Mouse (Mus musculus) monocyte, adult 59 days (primary cell): ENCODE measurements around the gene Gm11236. TPM values are rescaled to one million over a fixed set of nuclear protein-coding genes. Genes with fewer than 3 reads are reported as not detected.

Source experiments
- total RNA-seq, 2 experiments: library from RNA; stranded (reverse); gene quantifications; one replicate each; pipeline ENCODE4 v1.2.4; 2023

Gene Gm11236
- not detected for total RNA-seq

GRCm38 (mm10) chr4:73637821-73638220 lies at the start of gene Gm11236:
Gm11236 (plus strand) TSS chr4:73638121.

GRCm38 (mm10) chr4:73607581-73607980 lies 30.3 kb upstream of the Gm11236 start, which contains the start of gene Gm11238:
Gm11238 (plus strand) TSS chr4:73607881.

GRCm38 (mm10) chr4:73622684-73623083 lies 15.2 kb upstream of the Gm11236 start, which contains the start of gene Gm11237:
Gm11237 (plus strand) TSS chr4:73622984.

GRCm38 (mm10) chr4:73668054-73668453 lies 30.1 kb downstream of the Gm11236 start, which contains the start of gene Gm11239:
Gm11239 (plus strand) TSS chr4:73668354.

DNA sequence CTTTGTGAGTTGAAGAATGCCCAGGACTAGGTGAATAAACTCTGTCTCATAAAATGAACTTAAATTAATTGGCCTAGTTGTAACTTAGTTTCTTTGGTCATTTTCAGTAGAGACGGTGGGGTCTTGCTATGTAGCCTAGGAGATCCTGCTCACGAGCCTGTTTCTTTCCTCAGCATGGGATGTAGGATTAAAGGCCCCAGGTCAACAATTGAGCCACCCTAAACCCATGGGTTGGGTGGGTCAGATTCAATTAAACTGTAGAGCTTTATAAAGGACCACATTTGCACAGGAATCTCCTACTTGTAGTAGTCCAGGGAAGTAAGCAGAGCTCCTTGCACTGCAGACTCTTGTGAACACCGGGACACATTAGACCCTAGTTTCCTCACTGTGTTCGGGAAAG lies 45.3 kb downstream of the Gm11236 start, which contains the start of gene Gm428:
TSS of gene Gm428 (plus strand) at position 301 of the 400 bp plus-strand sequence.

Other genes starting within 250 kb of the Gm11236 start
- gene Gm11487, start 233.0 kb upstream of the Gm11236 start, total RNA-seq: not detected
- not detected for gene Gm11238, start 30.2 kb upstream of the Gm11236 start, total RNA-seq
- not detected for gene Gm11237, start 15.1 kb upstream of the Gm11236 start, total RNA-seq
- not detected for gene Gm11239, start 30.2 kb downstream of the Gm11236 start, total RNA-seq
- gene Gm428, start 45.4 kb downstream of the Gm11236 start, total RNA-seq: not detected
- not detected for gene Rasef, start 152.9 kb downstream of the Gm11236 start, total RNA-seq
- gene Gm11758, start 238.1 kb downstream of the Gm11236 start, total RNA-seq: not detected